Mouse (Mus musculus): ENCODE measurements at regions not wholly inside any gene's neighbourhood (a gene's known extent, or its start where the extent isn't known, plus 50 kb on each side); places are given as distances from the start of the nearest gene placed in this dataset.

DNA sequence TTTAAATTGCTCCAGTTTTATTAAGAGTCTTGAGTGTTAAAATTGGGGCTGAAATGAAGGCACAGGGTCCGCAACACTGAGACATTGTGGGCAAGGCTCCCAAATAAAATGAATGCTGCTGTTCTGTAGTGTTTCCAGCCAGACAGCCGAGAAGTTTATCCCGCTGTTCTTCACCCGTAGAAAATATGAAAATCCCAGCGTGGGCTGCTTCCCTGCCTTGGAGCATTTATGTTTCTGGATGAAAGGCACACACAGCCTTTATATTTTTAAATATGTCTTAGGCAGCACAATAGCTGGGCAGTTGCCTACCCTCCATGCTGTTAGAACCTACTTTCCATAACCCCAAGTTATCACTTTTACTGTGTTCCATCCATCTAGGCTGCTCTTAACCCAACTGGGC, 102.6 kb downstream of the Diras2 start:
- H3K4me1 ChIP-seq (replicated peaks; ENCODE audit: control insufficient read depth, insufficient read depth): no peaks in the 10 kb centered on the region
- no peak overlapping the region for H3K27ac ChIP-seq (replicated peaks)
- no peak for TF ChIP-seq CTCF (IDR thresholded peaks at IDR 0.05; ENCODE audit: low read depth)
- no peak for TF ChIP-seq EP300 (optimal IDR thresholded peaks at IDR 0.05)
- no peak overlapping the region for H3K4me2 ChIP-seq (replicated peaks; ENCODE audit: low read depth)
- H3K36me3 ChIP-seq (ENCODE audit: control insufficient read depth, insufficient read depth, low read length): no peaks in the 10 kb centered on the region
- WGBS: 66% methylated on average over 5 of the region's 5 CpGs
- no peak for DNase-seq (ENCODE audit: low spot score)
- H3K4me3 ChIP-seq (ENCODE audit: low read depth, low read length): no peak overlapping the region
- no peaks in the 10 kb centered on the region for H3K27me3 ChIP-seq (ENCODE audit: control insufficient read depth, insufficient read depth, low read length)
- H3K9ac ChIP-seq (ENCODE audit: low read length): no peak overlapping the region
- H3K9me3 ChIP-seq (ENCODE audit: control insufficient read depth, low read length): no peaks in the 10 kb centered on the region
- no peak for ATAC-seq (ENCODE audit: low FRiP score, low TSS enrichment)

DNA sequence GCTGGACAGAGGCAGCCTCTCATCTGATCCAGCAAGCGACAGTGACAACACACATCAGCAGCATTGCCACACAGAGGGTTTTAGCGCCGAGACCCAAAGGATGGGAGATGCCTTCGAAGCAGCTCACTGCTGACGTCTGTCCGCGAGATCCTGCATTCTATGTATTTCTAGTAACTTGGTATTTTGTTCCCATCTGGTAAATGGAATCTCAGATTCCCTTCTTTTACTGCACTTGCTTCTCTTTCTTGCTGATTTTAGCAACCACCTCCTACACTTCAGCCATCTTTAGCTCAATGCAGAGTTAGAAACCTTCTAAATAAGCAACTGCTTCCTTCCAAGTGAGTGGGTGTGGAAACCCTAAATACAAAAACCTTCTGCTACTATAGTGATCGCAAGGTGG, 94.3 kb downstream of the Diras2 start:
- Histone ChIP-seq H3K36me3 (ENCODE audit: control insufficient read depth, insufficient read depth, low read length) (no peaks in the 10 kb centered on the region), H3K27ac (replicated peaks) (no peak overlapping the region), H3K9me3 (ENCODE audit: control insufficient read depth, low read length) (no peaks in the 10 kb centered on the region), H3K4me3 (ENCODE audit: low read depth, low read length) (no peak overlapping the region), H3K9ac (ENCODE audit: low read length) (no peak overlapping the region), H3K4me2 (replicated peaks; ENCODE audit: low read depth) (no peak overlapping the region), H3K27me3 (ENCODE audit: control insufficient read depth, insufficient read depth, low read length) (no peaks in the 10 kb centered on the region), H3K4me1 (replicated peaks; ENCODE audit: control insufficient read depth, insufficient read depth) (no peaks in the 10 kb centered on the region)
- no peak for ATAC-seq (ENCODE audit: low FRiP score, low TSS enrichment)
- no peak for TF ChIP-seq CTCF (IDR thresholded peaks at IDR 0.05; ENCODE audit: low read depth)
- no peak for TF ChIP-seq EP300 (optimal IDR thresholded peaks at IDR 0.05)
- DNase-seq (ENCODE audit: low spot score): no peak
- 76% methylated on average over 8 of the region's 8 CpGs for WGBS

DNA sequence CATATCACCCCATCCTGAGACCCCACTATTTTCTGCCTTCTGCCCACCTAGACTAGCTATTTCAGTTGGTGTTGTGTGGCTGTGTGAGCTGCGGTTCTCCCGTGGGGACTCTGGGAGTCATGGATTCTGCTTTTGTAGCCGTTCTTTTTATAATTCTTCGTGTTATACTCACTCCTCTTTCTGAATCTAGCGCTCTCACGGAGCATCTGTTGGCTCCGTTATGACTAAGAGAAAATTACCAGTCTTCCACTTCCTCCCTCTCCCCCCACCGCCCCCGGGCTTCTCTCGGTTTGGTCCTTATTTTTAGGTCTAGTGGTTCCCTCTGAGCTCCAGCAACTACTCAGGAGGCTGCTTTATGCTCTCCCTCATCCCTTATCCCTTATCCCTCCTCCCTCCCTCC, 85.6 kb downstream of the Diras2 start:
- H3K4me3 ChIP-seq (ENCODE audit: low read depth, low read length): no peak overlapping the region
- H3K36me3 ChIP-seq (ENCODE audit: control insufficient read depth, insufficient read depth, low read length): no peaks in the 10 kb centered on the region
- ATAC-seq (ENCODE audit: low FRiP score, low TSS enrichment) (no peak), DNase-seq (ENCODE audit: low spot score) (no peak)
- 75% methylated on average over 10 of the region's 10 CpGs for WGBS
- H3K9ac ChIP-seq (ENCODE audit: low read length): no peak overlapping the region
- H3K27me3 ChIP-seq (ENCODE audit: control insufficient read depth, insufficient read depth, low read length): no peaks in the 10 kb centered on the region
- no peak for TF ChIP-seq CTCF (IDR thresholded peaks at IDR 0.05; ENCODE audit: low read depth)
- TF ChIP-seq EP300 (optimal IDR thresholded peaks at IDR 0.05): no peak
- H3K4me2 ChIP-seq (replicated peaks; ENCODE audit: low read depth): no peak overlapping the region
- H3K4me1 ChIP-seq (replicated peaks; ENCODE audit: control insufficient read depth, insufficient read depth): no peaks in the 10 kb centered on the region
- H3K27ac ChIP-seq (replicated peaks): no peak overlapping the region
- no peaks in the 10 kb centered on the region for H3K9me3 ChIP-seq (ENCODE audit: control insufficient read depth, low read length)

DNA sequence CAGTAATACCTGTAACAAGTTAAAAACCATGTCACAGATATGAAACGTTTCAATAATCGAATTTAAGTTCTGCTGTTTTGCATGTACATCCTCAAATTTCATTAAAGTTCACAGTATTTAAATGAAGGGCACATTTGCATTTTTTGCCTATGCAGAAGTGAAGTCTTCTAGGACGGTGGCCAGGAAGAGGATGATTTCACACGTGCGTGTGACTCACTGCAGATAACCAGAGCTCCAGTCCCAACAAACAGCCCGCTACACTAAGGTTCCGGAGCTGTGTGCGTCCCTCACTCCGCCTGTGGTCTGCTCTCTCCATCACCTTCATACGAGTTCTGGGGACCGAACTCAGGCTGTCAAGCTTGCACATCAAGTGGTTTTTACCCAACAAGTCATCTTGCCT, 82.2 kb downstream of the Diras2 start:
- Histone ChIP-seq H3K4me1 (replicated peaks; ENCODE audit: control insufficient read depth, insufficient read depth) (no peaks in the 10 kb centered on the region), H3K9ac (ENCODE audit: low read length) (no peak overlapping the region), H3K4me3 (ENCODE audit: low read depth, low read length) (no peak overlapping the region), H3K9me3 (ENCODE audit: control insufficient read depth, low read length) (no peaks in the 10 kb centered on the region), H3K27ac (replicated peaks) (no peak overlapping the region), H3K36me3 (ENCODE audit: control insufficient read depth, insufficient read depth, low read length) (no peaks in the 10 kb centered on the region), H3K4me2 (replicated peaks; ENCODE audit: low read depth) (no peak overlapping the region), H3K27me3 (ENCODE audit: control insufficient read depth, insufficient read depth, low read length) (no peaks in the 10 kb centered on the region)
- DNase-seq (ENCODE audit: low spot score) (no peak), ATAC-seq (ENCODE audit: low FRiP score, low TSS enrichment) (no peak)
- TF ChIP-seq EP300 (optimal IDR thresholded peaks at IDR 0.05) (no peak), CTCF (IDR thresholded peaks at IDR 0.05; ENCODE audit: low read depth) (no peak)
- 78% methylated on average over 11 of the region's 11 CpGs for WGBS

DNA sequence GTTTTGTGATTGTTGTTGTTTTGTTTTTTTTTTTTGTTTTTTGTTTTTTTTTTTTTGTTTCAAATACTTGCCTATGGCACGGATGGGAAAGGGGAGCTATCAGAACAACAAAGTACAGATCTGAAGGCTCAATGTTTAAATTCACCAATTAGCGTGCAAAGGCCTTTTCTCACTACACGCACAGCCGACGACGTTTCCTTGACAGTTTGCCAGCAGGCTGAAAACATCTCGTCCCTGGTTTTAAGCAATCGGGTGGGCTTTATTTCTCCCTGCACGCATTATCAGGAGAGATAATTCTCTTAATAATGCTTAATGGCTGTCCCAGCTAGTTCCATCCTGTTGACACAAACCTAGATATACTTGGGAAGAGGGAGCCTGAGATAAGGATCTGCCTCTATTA, 79.6 kb downstream of the Diras2 start:
- H3K4me1 ChIP-seq (replicated peaks; ENCODE audit: control insufficient read depth, insufficient read depth): no peaks in the 10 kb centered on the region; the same call in 1 of the 2 replicates
- no peak overlapping the region for H3K27ac ChIP-seq (replicated peaks)
- no peak overlapping the region for H3K4me2 ChIP-seq (replicated peaks; ENCODE audit: low read depth)
- H3K36me3 ChIP-seq (ENCODE audit: control insufficient read depth, insufficient read depth, low read length): no peaks in the 10 kb centered on the region
- H3K9me3 ChIP-seq (ENCODE audit: control insufficient read depth, low read length): no peaks in the 10 kb centered on the region
- no peak overlapping the region for H3K9ac ChIP-seq (ENCODE audit: low read length)
- TF ChIP-seq EP300 (optimal IDR thresholded peaks at IDR 0.05) (no peak), CTCF (IDR thresholded peaks at IDR 0.05; ENCODE audit: low read depth) (no peak)
- DNase-seq (ENCODE audit: low spot score) (no peak), ATAC-seq (ENCODE audit: low FRiP score, low TSS enrichment) (no peak)
- no peak overlapping the region for H3K4me3 ChIP-seq (ENCODE audit: low read depth, low read length)
- WGBS: 50% methylated on average over 9 of the region's 9 CpGs
- no peaks in the 10 kb centered on the region for H3K27me3 ChIP-seq (ENCODE audit: control insufficient read depth, insufficient read depth, low read length)

DNA sequence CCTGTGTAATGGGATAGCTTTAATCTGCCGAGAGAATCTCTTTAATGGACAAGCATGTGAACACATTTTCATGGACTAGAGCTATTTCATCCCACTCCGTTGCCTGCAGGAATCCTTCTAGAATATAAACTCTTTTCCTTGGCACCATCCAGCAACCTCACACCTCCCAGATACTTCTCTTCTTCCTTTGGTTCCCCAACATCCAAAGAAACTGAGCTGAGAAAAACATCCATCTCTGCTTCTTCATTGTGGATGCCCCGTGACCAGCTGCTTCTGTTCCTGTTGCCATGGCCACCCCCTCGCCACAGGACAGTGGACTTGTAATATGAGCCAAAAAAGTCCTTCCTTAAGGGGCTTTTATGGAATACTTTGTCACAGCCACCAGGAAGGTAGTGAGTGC, 78.8 kb downstream of the Diras2 start:
- ATAC-seq (ENCODE audit: low FRiP score, low TSS enrichment): no peak
- Histone ChIP-seq H3K9me3 (ENCODE audit: control insufficient read depth, low read length) (no peaks in the 10 kb centered on the region), H3K4me3 (ENCODE audit: low read depth, low read length) (no peak overlapping the region), H3K9ac (ENCODE audit: low read length) (no peak overlapping the region), H3K4me1 (replicated peaks; ENCODE audit: control insufficient read depth, insufficient read depth) (no peaks in the 10 kb centered on the region; the same call in 1 of the 2 replicates), H3K27me3 (ENCODE audit: control insufficient read depth, insufficient read depth, low read length) (no peaks in the 10 kb centered on the region), H3K36me3 (ENCODE audit: control insufficient read depth, insufficient read depth, low read length) (no peaks in the 10 kb centered on the region), H3K27ac (replicated peaks) (no peak overlapping the region), H3K4me2 (replicated peaks; ENCODE audit: low read depth) (no peak overlapping the region)
- DNase-seq (ENCODE audit: low spot score): no peak
- 61% methylated on average over 4 of the region's 4 CpGs for WGBS
- TF ChIP-seq EP300 (optimal IDR thresholded peaks at IDR 0.05) (no peak), CTCF (IDR thresholded peaks at IDR 0.05; ENCODE audit: low read depth) (no peak)
